Mouse (Mus musculus) limb, embryonic 13.5 days (tissue): ENCODE measurements around the gene Ppat. TPM values are rescaled to one million over a fixed set of nuclear protein-coding genes. Genes with fewer than 3 reads are reported as not detected.

ENCODE experiments used
- ATAC-seq: fragments of 200-750 bp; cut with Nextera tagmentation; 2 replicates; pipeline ENCODE4 v1.8.0; 2017; ENCODE audit warnings: low read depth, moderate number of reproducible peaks, moderate TSS enrichment; ENCODE audit not compliant: low FRiP score
- H3K27ac ChIP-seq: fragments of 300-500 bp; sonication (generic); 2 replicates; pipeline ENCODE4 v1.5.1; 2015; ENCODE audit warnings: inconsistent platforms, mild to moderate bottlenecking, moderate library complexity
- H3K27me3 ChIP-seq: fragments of 300-500 bp; sonication (generic); 2 replicates; pipeline ENCODE4 v1.6.1; 2015; ENCODE audit warnings: mild to moderate bottlenecking, inconsistent platforms
- H3K36me3 ChIP-seq: fragments of 300-500 bp; sonication (generic); 2 replicates; pipeline ENCODE4 v1.6.1; 2015; ENCODE audit warnings: inconsistent platforms, mild to moderate bottlenecking, moderate library complexity
- H3K4me1 ChIP-seq: fragments of 300-500 bp; sonication (generic); 2 replicates; pipeline ENCODE4 v1.6.1; 2015; ENCODE audit warnings: inconsistent platforms
- H3K4me2 ChIP-seq: fragments of 300-500 bp; sonication (generic); replicated peaks from 2 replicates; pipeline ENCODE4 v1.6.1; 2015; ENCODE audit warnings: inconsistent platforms, mild to moderate bottlenecking, moderate library complexity
- H3K4me3 ChIP-seq: fragments of 300-500 bp; sonication (generic); 2 replicates; pipeline ENCODE4 v1.5.1; 2015; ENCODE audit warnings: moderate library complexity, mild to moderate bottlenecking, inconsistent platforms
- H3K9ac ChIP-seq: fragments of 300-500 bp; sonication (generic); 2 replicates; pipeline ENCODE4 v1.6.1; 2015; ENCODE audit warnings: mild to moderate bottlenecking, inconsistent platforms
- H3K9me3 ChIP-seq: fragments of 300-500 bp; sonication (generic); 2 replicates; pipeline ENCODE4 v1.6.1; 2016; ENCODE audit warnings: inconsistent platforms
- WGBS: fragments of 180-500 bp; shearing (Covaris S2); methylation state at CpG from one replicate; pipeline ENCODE4 v1.1.7; 2015; 5-methylcytosine and 5-hydroxymethylcytosine counted together
- polyA plus RNA-seq: library from polyadenylated mRNA; unstranded; fragments of >200 nt; fragmentation: Nextera tagmentation; extraction: Ambion mirVana; gene quantifications from 2 replicates; pipeline ENCODE4 v1.2.1, GENCODE M21; 2015

The Ppat gene
- polyA plus RNA-seq, 1 experiment from 2014 or later, result 25.4 TPM

DNA sequence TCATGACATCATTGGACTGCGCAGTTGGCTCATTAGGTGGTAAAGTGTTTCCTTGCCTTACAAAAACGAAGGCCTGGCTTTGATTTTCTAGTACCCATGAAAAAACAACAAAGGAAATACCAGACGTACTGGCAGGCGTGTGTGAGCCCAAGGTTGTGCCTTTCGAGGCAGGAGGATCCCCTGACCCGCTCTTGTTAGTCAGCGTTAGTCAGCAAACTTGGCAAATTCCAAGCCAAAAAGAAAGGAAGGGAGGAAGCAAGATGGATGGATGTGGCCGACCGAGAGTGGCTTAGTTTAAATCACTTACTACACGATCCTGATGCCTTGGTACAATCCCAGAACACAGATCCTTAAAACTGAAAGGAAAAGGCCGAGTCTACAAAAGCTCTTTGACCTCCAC, 11.2 kb upstream of the Ppat start:
- Histone ChIP-seq H3K36me3 (peaks cover 87% of the 10 kb centered on the region), H3K4me3 (no peak overlapping the region), H3K9me3 (no peaks in the 10 kb centered on the region), H3K27me3 (no peaks in the 10 kb centered on the region), H3K9ac (no peak overlapping the region), H3K27ac (no peak overlapping the region), H3K4me2 (no peak overlapping the region), H3K4me1 (no peaks in the 10 kb centered on the region)
- no peak for ATAC-seq
- WGBS, result 62% methylated on average over 11 of the region's 11 CpGs

DNA sequence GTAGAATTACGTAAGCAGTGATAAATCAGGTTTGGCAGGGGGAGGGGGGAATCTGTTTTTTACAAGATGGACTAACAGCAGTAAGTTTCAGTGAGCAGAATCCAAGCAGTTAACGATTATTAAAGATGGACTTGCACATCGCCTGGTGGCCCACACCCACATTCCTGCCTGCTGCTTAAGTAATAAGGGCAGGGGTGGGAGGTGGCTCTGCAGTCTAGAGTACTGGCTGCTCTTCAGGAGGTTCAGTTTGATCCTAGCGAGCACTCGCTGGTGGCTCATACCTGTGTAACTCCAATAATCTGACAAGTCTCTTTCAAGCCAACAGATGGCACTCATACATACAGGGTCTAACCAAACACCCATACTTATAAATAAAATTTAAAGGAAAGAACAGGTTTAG, 8.2 kb upstream of the Ppat start:
- Histone ChIP-seq H3K4me1 (peaks cover 11% of the 10 kb centered on the region), H3K27ac (no peak overlapping the region), H3K27me3 (no peaks in the 10 kb centered on the region), H3K9me3 (no peaks in the 10 kb centered on the region), H3K4me3 (no peak overlapping the region), H3K36me3 (peaks cover 81% of the 10 kb centered on the region), H3K4me2 (no peak overlapping the region), H3K9ac (no peak overlapping the region)
- ATAC-seq, result no peak
- 76% methylated on average over 5 of the region's 5 CpGs for WGBS

DNA sequence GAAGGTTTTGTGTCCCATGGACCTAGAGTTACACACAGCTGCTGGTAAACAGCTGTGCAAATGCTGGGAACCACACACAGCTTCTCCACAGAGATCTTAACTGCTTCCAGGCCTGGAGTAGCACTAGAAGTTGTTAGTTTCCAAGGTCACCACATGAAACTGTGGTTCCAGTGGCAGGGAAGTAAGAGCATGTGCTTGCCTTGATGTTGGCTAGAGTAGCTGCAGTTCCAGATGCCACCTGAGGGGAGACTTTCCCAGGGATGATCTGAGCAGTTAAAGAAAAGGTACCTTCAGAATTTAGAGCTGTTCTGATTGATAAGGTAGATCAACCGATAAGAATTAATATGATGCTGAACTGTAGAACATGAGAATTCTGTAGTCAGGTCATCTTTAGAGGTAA, 6.6 kb upstream of the Ppat start:
- WGBS, result 84% methylated on average over 1 of the region's 1 CpGs
- no peak overlapping the region for H3K9ac ChIP-seq
- no peak for ATAC-seq
- no peaks in the 10 kb centered on the region for H3K9me3 ChIP-seq
- H3K36me3 ChIP-seq, result peaks cover 75% of the 10 kb centered on the region
- H3K27ac ChIP-seq, result no peak overlapping the region
- no peak overlapping the region for H3K4me3 ChIP-seq
- peaks cover 25% of the 10 kb centered on the region for H3K4me1 ChIP-seq
- no peak overlapping the region for H3K4me2 ChIP-seq
- no peaks in the 10 kb centered on the region for H3K27me3 ChIP-seq

DNA sequence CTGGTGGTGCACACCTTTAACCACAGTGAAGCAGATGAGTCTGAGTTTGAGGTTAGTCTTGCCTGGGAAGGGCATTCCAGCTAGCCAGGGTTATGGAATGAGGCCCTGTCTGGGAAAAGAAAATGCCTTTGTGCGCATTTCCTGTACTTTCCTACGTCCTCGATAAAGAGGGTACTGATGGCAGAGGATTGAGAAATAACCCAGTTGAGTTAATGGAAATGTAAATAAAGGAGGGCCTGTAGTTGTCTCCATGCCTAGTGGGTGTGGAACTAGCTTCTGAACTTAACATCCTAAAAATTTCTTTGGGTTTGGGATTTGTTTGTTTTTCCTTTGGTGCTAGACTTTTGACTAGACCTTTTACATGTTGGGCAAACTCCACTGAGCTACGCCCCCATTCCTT, 4.1 kb upstream of the Ppat start:
- Histone ChIP-seq H3K4me3 (no peak overlapping the region), H3K4me1 (peaks cover 33% of the 10 kb centered on the region), H3K4me2 (no peak overlapping the region), H3K9ac (no peak overlapping the region), H3K9me3 (no peaks in the 10 kb centered on the region), H3K36me3 (peaks cover 51% of the 10 kb centered on the region), H3K27me3 (no peaks in the 10 kb centered on the region), H3K27ac (peak overlapping the region; percentile 44; the same call in 1 of the 2 replicates)
- no peak for ATAC-seq
- 87% methylated on average over 4 of the region's 4 CpGs for WGBS

DNA sequence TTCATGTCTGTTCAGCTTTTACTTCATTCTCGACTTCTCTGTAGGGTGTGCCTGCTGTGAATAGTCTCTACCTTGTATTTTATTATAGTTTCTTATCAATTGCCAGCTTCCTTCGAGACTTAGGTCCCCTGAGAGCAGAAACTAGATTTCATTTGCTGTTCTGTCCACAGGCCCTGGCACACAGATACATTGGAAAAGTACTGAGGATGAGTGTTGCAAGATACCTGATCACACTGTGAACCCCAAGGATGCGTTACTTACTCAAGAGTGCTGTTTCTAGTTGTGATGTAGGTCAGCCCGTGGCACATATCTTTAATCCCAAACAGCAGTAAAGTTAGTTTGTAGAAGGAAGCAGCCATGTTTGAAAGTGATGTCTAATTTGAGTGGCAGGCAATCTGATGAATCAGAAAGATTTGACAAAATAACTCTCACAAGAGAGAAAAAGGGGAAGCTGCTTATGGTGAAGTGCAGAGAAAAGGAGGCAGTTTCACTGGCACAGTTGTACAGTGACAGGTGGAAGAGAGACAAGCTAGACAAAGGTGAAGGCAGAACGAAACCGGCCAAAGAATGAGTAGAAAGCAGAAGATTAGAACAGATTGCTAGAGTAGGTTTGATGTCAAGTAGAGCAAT, 3.0 kb upstream of the Ppat start:
- no peaks in the 10 kb centered on the region for H3K27me3 ChIP-seq
- peaks cover 43% of the 10 kb centered on the region for H3K4me1 ChIP-seq
- WGBS, result 75% methylated on average over 6 of the region's 6 CpGs
- no peak overlapping the region for H3K4me2 ChIP-seq
- 0 out of 2 replicates have a peak overlapping the region, but pooled peaks have one; percentile 7 for H3K27ac ChIP-seq
- no peak overlapping the region for H3K9ac ChIP-seq
- H3K36me3 ChIP-seq, result peaks cover 42% of the 10 kb centered on the region
- ATAC-seq, result no peak
- H3K4me3 ChIP-seq, result no peak overlapping the region
- no peaks in the 10 kb centered on the region for H3K9me3 ChIP-seq

DNA sequence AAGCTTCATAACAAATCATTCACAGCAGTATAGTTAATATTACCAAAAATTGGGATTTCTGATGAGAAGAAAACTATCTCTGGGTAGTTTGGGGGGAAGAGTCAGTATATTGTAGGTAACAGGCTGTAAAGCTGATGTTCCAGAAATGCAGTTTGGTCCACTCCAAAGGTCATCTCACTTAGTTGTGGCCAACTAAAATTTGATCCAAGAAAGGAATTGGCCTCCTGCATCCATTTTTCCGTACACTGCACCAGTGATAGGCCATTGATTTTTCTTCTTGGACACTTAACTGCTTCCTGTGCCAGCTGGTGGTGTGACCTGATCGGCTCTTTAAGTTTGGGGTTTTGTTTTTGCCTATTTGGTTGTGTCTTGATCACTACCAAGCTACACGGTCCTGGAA, 2.4 kb upstream of the Ppat start:
- peaks cover 45% of the 10 kb centered on the region for H3K4me1 ChIP-seq
- peak overlapping the region; percentile 12; the same call in 1 of the 2 replicates for H3K4me2 ChIP-seq
- 79% methylated on average over 3 of the region's 3 CpGs for WGBS
- H3K9ac ChIP-seq, result no peak overlapping the region
- no peak overlapping the region for H3K4me3 ChIP-seq
- ATAC-seq, result no peak
- H3K27me3 ChIP-seq, result no peaks in the 10 kb centered on the region
- peaks cover 38% of the 10 kb centered on the region for H3K36me3 ChIP-seq
- no peaks in the 10 kb centered on the region for H3K9me3 ChIP-seq
- H3K27ac ChIP-seq, result 0 out of 2 replicates have a peak overlapping the region, but pooled peaks have one; percentile 7

DNA sequence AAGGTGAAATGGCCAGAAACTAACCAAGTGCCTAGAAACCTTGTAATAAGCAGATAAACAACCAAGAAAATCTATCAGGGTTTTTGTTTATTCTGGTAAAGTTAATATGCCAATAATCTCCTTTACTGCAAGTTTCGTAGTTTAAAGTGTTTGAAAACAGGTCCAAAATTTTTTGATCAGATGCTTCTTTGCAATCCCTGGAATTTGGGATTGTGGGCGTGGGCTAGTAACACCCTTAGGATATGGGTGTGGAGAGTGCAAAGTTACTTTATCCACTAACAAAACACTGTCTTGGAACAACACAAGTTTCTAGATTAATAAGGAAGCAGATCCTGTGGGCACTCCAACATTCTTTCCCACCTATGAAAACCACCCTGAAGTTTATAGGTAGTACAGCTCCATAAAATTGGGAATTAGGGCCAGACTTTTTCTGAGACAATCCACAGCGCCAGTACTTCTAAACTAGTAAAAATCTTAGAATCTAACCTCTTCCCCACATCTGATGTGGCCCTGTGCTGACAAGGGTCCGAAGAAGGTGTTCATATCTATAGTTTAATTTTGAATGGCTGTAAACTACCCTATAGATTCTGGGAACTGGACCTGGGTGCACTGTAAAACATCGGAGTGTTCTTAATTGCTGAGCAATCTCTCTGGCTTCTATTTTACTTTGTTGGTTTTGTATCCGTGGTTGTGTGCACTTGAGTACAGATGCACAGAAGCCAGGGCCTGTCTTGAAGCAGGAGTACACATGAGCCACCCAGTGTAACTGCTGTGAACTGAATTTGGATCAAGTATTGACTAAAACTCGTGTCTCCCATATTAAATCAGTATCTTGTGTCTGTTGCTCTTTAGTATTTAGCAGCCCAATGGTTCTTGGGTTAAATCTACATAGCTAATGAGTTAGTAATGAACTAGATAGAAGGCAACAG, 998 bp upstream of the Ppat start:
- peak overlapping the region; percentile 91 for H3K27ac ChIP-seq
- H3K4me2 ChIP-seq, result peak overlapping the region; percentile 88
- peaks cover 31% of the 10 kb centered on the region for H3K36me3 ChIP-seq
- no peak for ATAC-seq
- peak overlapping the region; percentile 82 for H3K4me3 ChIP-seq
- peaks cover 45% of the 10 kb centered on the region for H3K4me1 ChIP-seq
- peak overlapping the region; percentile 78 for H3K9ac ChIP-seq
- no peaks in the 10 kb centered on the region for H3K27me3 ChIP-seq
- no peaks in the 10 kb centered on the region for H3K9me3 ChIP-seq
- WGBS, result 8% methylated on average over 7 of the region's 7 CpGs

DNA sequence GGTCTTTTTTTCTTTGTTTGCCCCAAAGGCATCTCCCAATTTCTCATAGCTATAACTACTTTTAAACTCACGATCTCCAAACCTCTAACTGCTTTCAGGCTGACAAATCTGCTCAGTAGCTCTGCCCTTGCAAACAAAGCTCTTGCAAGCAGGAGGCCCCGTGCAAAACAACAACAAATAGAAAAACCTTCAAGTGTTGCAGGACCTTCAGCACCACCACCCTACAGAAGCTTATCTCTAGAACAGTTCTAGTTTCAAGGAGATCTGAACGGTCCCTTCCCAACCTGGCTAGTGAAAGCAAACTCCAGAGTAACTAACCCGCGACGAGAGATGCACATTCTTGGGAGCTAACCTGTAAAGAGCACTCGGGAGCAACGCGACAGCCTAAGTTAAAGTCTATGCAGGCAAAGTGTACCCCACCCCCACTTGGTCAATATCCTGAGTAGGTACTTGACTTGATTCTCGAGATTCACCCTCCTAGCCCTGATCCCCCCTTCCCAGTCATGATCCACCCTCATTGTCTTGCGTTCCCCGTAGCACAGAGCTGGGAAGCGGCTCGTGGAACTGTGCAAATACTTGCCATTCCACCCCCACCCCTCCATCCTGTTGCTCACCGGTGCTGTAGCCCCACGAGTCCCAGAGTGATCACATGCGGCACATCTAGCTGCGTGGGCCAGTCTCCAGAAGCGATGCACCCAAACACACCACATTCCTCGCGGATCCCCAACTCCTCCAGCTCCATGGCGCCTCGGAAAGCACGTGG, 854 bp downstream of the Ppat start:
- ATAC-seq, result no peak
- Histone ChIP-seq H3K9ac (peak overlapping the region; percentile 74), H3K27me3 (no peaks in the 10 kb centered on the region), H3K4me2 (peak overlapping the region; percentile 88), H3K4me3 (peak overlapping the region; percentile 82), H3K27ac (peak overlapping the region; percentile 91), H3K4me1 (peaks cover 54% of the 10 kb centered on the region), H3K9me3 (no peaks in the 10 kb centered on the region), H3K36me3 (peaks cover 25% of the 10 kb centered on the region)
- under 1% methylated on average over 24 of the region's 24 CpGs for WGBS

DNA sequence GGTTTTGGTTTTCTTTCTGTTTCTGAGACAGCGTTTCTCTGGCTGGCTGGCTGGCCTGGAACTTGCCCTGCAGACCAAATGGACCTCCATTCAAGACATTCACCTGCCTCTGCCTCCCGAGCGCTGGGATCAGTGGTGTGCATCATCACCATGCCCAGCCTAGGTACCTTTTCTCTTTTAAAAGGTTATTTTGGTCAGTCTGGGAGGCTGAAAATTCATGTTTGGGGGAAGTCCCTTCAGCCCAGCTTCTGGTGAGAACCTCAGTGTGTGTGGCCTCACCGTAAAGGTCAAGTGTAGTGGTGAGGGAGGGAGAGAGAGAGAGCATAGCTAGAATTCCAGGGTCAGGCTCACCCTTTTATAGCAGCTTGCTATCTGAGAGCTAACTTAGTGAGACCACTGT, 3.6 kb downstream of the Ppat start:
- Histone ChIP-seq H3K9ac (no peak overlapping the region), H3K9me3 (no peaks in the 10 kb centered on the region), H3K4me1 (peaks cover 36% of the 10 kb centered on the region), H3K27me3 (no peaks in the 10 kb centered on the region), H3K4me3 (no peak overlapping the region), H3K27ac (no peak overlapping the region), H3K36me3 (peaks cover 14% of the 10 kb centered on the region; the same call in 1 of the 2 replicates), H3K4me2 (no peak overlapping the region)
- no peak for ATAC-seq
- WGBS, result 96% methylated on average over 4 of the region's 4 CpGs

DNA sequence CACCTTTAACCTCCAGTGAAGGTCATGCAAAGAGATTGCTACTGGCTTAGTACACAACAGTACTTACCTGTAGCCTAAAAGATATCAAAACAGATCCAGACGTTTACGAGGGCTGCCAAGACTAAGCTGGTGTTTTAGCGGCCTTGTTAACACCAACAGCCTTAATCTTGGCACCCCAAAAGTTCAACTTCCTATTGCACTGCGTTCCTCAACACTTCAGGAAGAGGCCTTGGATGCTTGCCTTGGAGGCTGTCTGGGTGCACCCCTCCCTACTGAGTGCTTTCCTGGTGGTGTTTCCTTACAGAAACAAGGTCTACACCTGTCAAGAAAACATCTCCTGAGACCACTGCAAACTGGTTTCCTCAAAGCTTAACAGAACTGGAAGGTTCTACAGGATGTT, 4.2 kb downstream of the Ppat start:
- peaks cover 30% of the 10 kb centered on the region for H3K4me1 ChIP-seq
- no peak for ATAC-seq
- no peak overlapping the region for H3K4me3 ChIP-seq
- H3K27ac ChIP-seq, result no peak overlapping the region
- no peak overlapping the region for H3K4me2 ChIP-seq
- 74% methylated on average over 4 of the region's 4 CpGs for WGBS
- H3K36me3 ChIP-seq, result peaks cover 14% of the 10 kb centered on the region; the same call in 1 of the 2 replicates
- H3K9me3 ChIP-seq, result no peaks in the 10 kb centered on the region
- H3K9ac ChIP-seq, result no peak overlapping the region
- H3K27me3 ChIP-seq, result no peaks in the 10 kb centered on the region

DNA sequence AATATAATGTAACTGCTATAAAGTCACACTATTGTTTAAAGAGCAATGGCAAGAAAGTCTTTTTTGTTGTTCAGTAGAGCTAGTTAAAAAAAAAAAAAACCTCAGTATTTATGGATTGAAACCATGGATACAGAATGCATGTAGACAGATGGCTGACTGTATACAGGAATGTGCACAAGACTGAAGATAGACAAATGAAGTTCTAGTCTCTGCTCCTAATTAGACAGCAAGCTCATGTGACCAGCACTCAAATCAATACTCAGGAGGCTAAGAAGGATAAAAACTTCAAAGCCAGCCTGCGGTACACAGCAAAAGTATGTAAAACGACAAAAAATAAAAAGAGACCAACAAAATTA, 5.7 kb downstream of the Ppat start:
- Histone ChIP-seq H3K9ac (no peak overlapping the region), H3K4me2 (no peak overlapping the region), H3K36me3 (peaks cover 16% of the 10 kb centered on the region), H3K27me3 (no peaks in the 10 kb centered on the region), H3K9me3 (no peaks in the 10 kb centered on the region), H3K27ac (no peak overlapping the region), H3K4me1 (peaks cover 30% of the 10 kb centered on the region), H3K4me3 (no peak overlapping the region)
- no peak for ATAC-seq
- 63% methylated on average over 2 of the region's 2 CpGs for WGBS
